Mouse (Mus musculus): ENCODE measurements around the gene Arl15. TPM values are rescaled to one million over a fixed set of nuclear protein-coding genes. Genes with fewer than 3 reads are reported as not detected.
A peak's percentile ranks its signal among the peaks of the same experiment; 100 is the strongest.
"Not testable (repeated sequence)": the region's sequence is repeated elsewhere in the genome, so short reads cannot be mapped to it uniquely, and the experiment has no call there.

Gene Arl15
- polyA plus RNA-seq, 1 experiment: 0.19 TPM

- H3K27me3 ChIP-seq (replicated peaks): peaks cover 2% of the 10 kb centered on the region
- no peaks in the 10 kb centered on the region for H3K4me1 ChIP-seq
- no peaks in the 10 kb centered on the region for H3K36me3 ChIP-seq (replicated peaks; ENCODE audit: low read length)
- no peak overlapping the region for H3K4me3 ChIP-seq (replicated peaks)
- peaks cover 18% of the 10 kb centered on the region for H3K9me3 ChIP-seq
- no peak for TF ChIP-seq GATA1 (IDR thresholded peaks at IDR 0.05; ENCODE audit: borderline replicate concordance, low read length)
- no peak for TF ChIP-seq FLI1 (IDR thresholded peaks at IDR 0.05; ENCODE audit: low read length)
Measured at GRCm38 (mm10) chr13:113770340-113770739, 24.0 kb upstream of the Arl15 start.

GRCm38 (mm10) chr13:113771340-113771739, 23.0 kb upstream of the Arl15 start:
- no peak overlapping the region for H3K4me3 ChIP-seq (replicated peaks)
- peaks cover 22% of the 10 kb centered on the region for H3K9me3 ChIP-seq
- TF ChIP-seq GATA1 (IDR thresholded peaks at IDR 0.05; ENCODE audit: borderline replicate concordance, low read length) (no peak), FLI1 (IDR thresholded peaks at IDR 0.05; ENCODE audit: low read length) (no peak)
- peaks cover 2% of the 10 kb centered on the region for H3K27me3 ChIP-seq (replicated peaks)
- H3K36me3 ChIP-seq (replicated peaks; ENCODE audit: low read length): no peaks in the 10 kb centered on the region
- no peaks in the 10 kb centered on the region for H3K4me1 ChIP-seq

- Histone ChIP-seq H3K9me3 (peaks cover 27% of the 10 kb centered on the region), H3K27me3 (replicated peaks) (peaks cover 2% of the 10 kb centered on the region), H3K4me3 (replicated peaks) (no peak overlapping the region), H3K36me3 (replicated peaks; ENCODE audit: low read length) (no peaks in the 10 kb centered on the region), H3K4me1 (no peaks in the 10 kb centered on the region)
- TF ChIP-seq GATA1 (IDR thresholded peaks at IDR 0.05; ENCODE audit: borderline replicate concordance, low read length) (no peak), FLI1 (IDR thresholded peaks at IDR 0.05; ENCODE audit: low read length) (no peak)
Measured at GRCm38 (mm10) chr13:113774799-113775198, 19.5 kb upstream of the Arl15 start.

GRCm38 (mm10) chr13:113775244-113776140, 18.8 kb upstream of the Arl15 start:
- Histone ChIP-seq H3K4me1 (no peaks in the 10 kb centered on the region), H3K4me3 (replicated peaks) (no peak overlapping the region), H3K9me3 (peaks cover 27% of the 10 kb centered on the region), H3K27me3 (replicated peaks) (peaks cover 2% of the 10 kb centered on the region), H3K36me3 (replicated peaks; ENCODE audit: low read length) (no peaks in the 10 kb centered on the region)
- TF ChIP-seq FLI1 (IDR thresholded peaks at IDR 0.05; ENCODE audit: low read length) (no peak), GATA1 (IDR thresholded peaks at IDR 0.05; ENCODE audit: borderline replicate concordance, low read length) (no peak)

GRCm38 (mm10) chr13:113785803-113786202, 8.5 kb upstream of the Arl15 start:
- Histone ChIP-seq H3K4me1 (no peaks in the 10 kb centered on the region; the same call in 1 of the 2 replicates), H3K4me3 (replicated peaks) (no peak overlapping the region), H3K27me3 (replicated peaks) (no peaks in the 10 kb centered on the region), H3K36me3 (replicated peaks; ENCODE audit: low read length) (no peaks in the 10 kb centered on the region), H3K9me3 (no peaks in the 10 kb centered on the region)
- TF ChIP-seq FLI1 (IDR thresholded peaks at IDR 0.05; ENCODE audit: low read length) (no peak), GATA1 (IDR thresholded peaks at IDR 0.05; ENCODE audit: borderline replicate concordance, low read length) (no peak)

- TF ChIP-seq GATA1 (IDR thresholded peaks at IDR 0.05; ENCODE audit: borderline replicate concordance, low read length): no peak
- no peak for TF ChIP-seq FLI1 (IDR thresholded peaks at IDR 0.05; ENCODE audit: low read length)
- Histone ChIP-seq H3K4me1 (no peaks in the 10 kb centered on the region), H3K4me3 (replicated peaks) (no peak overlapping the region), H3K9me3 (no peaks in the 10 kb centered on the region), H3K27me3 (replicated peaks) (no peaks in the 10 kb centered on the region), H3K36me3 (replicated peaks; ENCODE audit: low read length) (no peaks in the 10 kb centered on the region)
Measured at GRCm38 (mm10) chr13:113787136-113787535, 7.2 kb upstream of the Arl15 start.

- H3K4me1 ChIP-seq; H3K4me3 ChIP-seq (replicated peaks); H3K36me3 ChIP-seq (replicated peaks; ENCODE audit: low read length); H3K9me3 ChIP-seq; H3K27me3 ChIP-seq (replicated peaks): not testable (repeated sequence)
Measured at GRCm38 (mm10) chr13:113790016-113790415, 4.3 kb upstream of the Arl15 start.

GRCm38 (mm10) chr13:113793637-113794036, 668 bp upstream of the Arl15 start:
- H3K9me3 ChIP-seq: no peaks in the 10 kb centered on the region
- peaks cover 33% of the 10 kb centered on the region for H3K4me1 ChIP-seq
- no peaks in the 10 kb centered on the region for H3K27me3 ChIP-seq (replicated peaks)
- H3K4me3 ChIP-seq (replicated peaks): peak overlapping the region; percentile 95
- no peaks in the 10 kb centered on the region for H3K36me3 ChIP-seq (replicated peaks; ENCODE audit: low read length)
- TF ChIP-seq FLI1 (IDR thresholded peaks at IDR 0.05; ENCODE audit: low read length) (no peak), GATA1 (IDR thresholded peaks at IDR 0.05; ENCODE audit: borderline replicate concordance, low read length) (no peak)

GRCm38 (mm10) chr13:113794705-113795655, 675 bp downstream of the Arl15 start:
- Histone ChIP-seq H3K4me1 (peaks cover 42% of the 10 kb centered on the region), H3K27me3 (replicated peaks) (no peaks in the 10 kb centered on the region), H3K4me3 (replicated peaks) (peak overlapping the region; percentile 95), H3K9me3 (no peaks in the 10 kb centered on the region), H3K36me3 (replicated peaks; ENCODE audit: low read length) (peaks cover 6% of the 10 kb centered on the region)
- TF ChIP-seq FLI1 (IDR thresholded peaks at IDR 0.05; ENCODE audit: low read length): no peak
- no peak for TF ChIP-seq GATA1 (IDR thresholded peaks at IDR 0.05; ENCODE audit: borderline replicate concordance, low read length)

GRCm38 (mm10) chr13:113797378-113797777, 3.1 kb downstream of the Arl15 start:
- TF ChIP-seq GATA1 (IDR thresholded peaks at IDR 0.05; ENCODE audit: borderline replicate concordance, low read length) (no peak), FLI1 (IDR thresholded peaks at IDR 0.05; ENCODE audit: low read length) (no peak)
- Histone ChIP-seq H3K27me3 (replicated peaks) (no peaks in the 10 kb centered on the region), H3K4me1 (peaks cover 52% of the 10 kb centered on the region), H3K4me3 (replicated peaks) (no peak overlapping the region), H3K36me3 (replicated peaks; ENCODE audit: low read length) (peaks cover 9% of the 10 kb centered on the region), H3K9me3 (no peaks in the 10 kb centered on the region)
